Mouse (Mus musculus): ENCODE results near the gene Txndc5. TPM values are rescaled to one million over a fixed set of nuclear protein-coding genes. Genes with fewer than 3 reads are reported as not detected.

The Txndc5 gene
- polyA plus RNA-seq, 1 experiment from 2014 or later = 91.6 TPM

DNA sequence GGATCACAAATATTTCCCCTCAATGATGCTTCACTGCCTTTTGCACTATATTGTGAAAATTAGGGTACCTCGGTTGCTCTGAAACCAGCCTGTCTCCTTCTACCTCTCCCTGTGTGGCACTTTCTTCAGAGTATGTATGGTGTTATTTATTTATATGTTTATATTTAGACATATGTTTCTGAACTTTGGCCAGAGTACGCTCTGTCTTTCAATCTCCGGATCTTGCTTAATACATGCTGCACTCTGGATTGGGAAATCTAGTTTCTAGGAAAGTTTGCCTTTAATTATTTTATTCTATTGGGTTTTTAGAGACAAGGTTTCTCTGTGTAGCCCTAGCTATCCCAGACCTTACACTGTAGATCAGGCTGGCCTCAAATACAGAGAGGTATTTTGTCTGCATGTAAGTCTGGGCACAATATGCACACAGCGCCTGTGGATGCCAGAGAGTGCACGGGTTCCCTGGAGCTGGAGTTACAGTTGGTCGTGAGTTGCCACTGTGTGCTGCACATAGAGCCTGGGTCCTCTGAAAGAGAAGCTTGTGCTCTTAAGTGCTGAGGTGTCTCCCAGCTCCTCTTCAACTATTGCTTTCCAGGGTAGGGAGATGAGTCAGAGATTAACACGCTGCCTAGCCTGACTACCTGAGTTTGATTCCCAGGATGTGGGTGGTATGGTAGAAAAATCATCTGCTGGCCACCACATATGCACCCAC lies 10.7 kb upstream of the Txndc5 start:
- no peak for ATAC-seq (ENCODE audit: low FRiP score)
- Histone ChIP-seq H3K4me3 (replicated peaks) (no peak overlapping the region), H3K36me3 (no peaks in the 10 kb centered on the region), H3K27me3 (replicated peaks) (no peaks in the 10 kb centered on the region), H3K27ac (replicated peaks) (no peak overlapping the region), H3K4me2 (no peak overlapping the region), H3K9me3 (replicated peaks) (no peaks in the 10 kb centered on the region), H3K9ac (replicated peaks) (no peak overlapping the region), H3K4me1 (no peaks in the 10 kb centered on the region; the same call in 1 of the 2 replicates)
- WGBS = 93% methylated on average over 7 of the region's 7 CpGs

GRCm38 (mm10) chr13:38537521-38537920 lies 8.9 kb upstream of the Txndc5 start:
- ATAC-seq (ENCODE audit: low FRiP score) = no peak; the same call in 1 of the 2 replicates
- Histone ChIP-seq H3K27ac (replicated peaks) (no peak overlapping the region), H3K36me3 (no peaks in the 10 kb centered on the region), H3K4me3 (replicated peaks) (no peak overlapping the region), H3K4me2 (no peak overlapping the region), H3K4me1 (no peaks in the 10 kb centered on the region), H3K27me3 (replicated peaks) (no peaks in the 10 kb centered on the region), H3K9me3 (replicated peaks) (no peaks in the 10 kb centered on the region), H3K9ac (replicated peaks) (no peak overlapping the region)

GRCm38 (mm10) chr13:38534731-38535130 lies 6.1 kb upstream of the Txndc5 start:
- WGBS = 94% methylated on average over 6 of the region's 6 CpGs

DNA sequence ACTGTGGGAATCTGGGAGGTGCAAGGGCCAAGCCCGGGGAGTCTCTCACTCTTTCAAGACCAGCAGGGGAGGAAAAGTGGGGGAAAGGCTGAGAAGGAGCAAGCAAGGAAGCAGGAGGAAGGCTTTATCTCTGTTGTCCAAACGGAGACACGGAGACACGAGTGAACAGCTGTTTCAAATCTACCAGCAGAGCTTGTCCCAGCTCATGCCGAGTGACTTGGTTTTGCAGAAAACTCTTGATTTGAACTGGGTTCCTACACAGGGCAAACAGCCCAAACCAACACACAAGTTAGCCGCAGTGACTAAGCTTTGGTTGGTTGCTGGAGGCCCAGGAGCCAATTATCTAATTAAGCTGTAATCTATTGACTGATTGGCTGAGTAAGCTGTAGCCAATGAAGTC lies 5.4 kb upstream of the Txndc5 start:
- Histone ChIP-seq H3K9ac (replicated peaks) (no peak overlapping the region), H3K4me1 (no peaks in the 10 kb centered on the region; the same call in 1 of the 2 replicates), H3K27me3 (replicated peaks) (no peaks in the 10 kb centered on the region), H3K36me3 (no peaks in the 10 kb centered on the region), H3K27ac (replicated peaks) (no peak overlapping the region), H3K4me2 (no peak overlapping the region), H3K4me3 (replicated peaks) (no peak overlapping the region), H3K9me3 (replicated peaks) (no peaks in the 10 kb centered on the region)
- ATAC-seq (ENCODE audit: low FRiP score) = no peak
- 65% methylated on average over 6 of the region's 6 CpGs for WGBS

More at GRCm38 (mm10) chr13:38534731-38535130, 6.1 kb upstream of the Txndc5 start:
- Histone ChIP-seq H3K9ac (replicated peaks) (no peak overlapping the region), H3K36me3 (no peaks in the 10 kb centered on the region), H3K27me3 (replicated peaks) (no peaks in the 10 kb centered on the region), H3K4me1 (no peaks in the 10 kb centered on the region), H3K4me2 (no peak overlapping the region), H3K4me3 (replicated peaks) (no peak overlapping the region), H3K9me3 (replicated peaks) (no peaks in the 10 kb centered on the region), H3K27ac (replicated peaks) (no peak overlapping the region)
- ATAC-seq (ENCODE audit: low FRiP score) = no peak

DNA sequence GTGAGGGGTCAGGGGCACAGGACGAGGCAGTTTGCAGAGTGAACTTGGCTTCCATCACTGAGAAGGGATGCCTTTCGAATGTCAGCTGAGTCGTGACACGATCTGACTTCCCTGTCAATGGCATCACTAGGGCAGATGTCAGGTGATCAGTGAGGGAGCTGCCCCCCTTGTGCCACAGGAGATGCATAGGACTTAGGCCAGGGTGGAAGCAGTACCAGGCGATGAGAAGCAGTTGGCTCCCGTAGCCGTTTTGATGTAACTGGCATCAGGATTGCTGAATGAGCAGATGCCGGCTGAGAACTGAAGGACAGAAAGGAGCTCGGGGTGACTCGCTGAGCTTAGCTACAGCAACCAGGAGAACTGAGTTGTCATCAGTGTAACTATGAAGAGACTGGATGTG lies 4.8 kb upstream of the Txndc5 start:
- no peak for ATAC-seq (ENCODE audit: low FRiP score)
- H3K9me3 ChIP-seq (replicated peaks) = no peaks in the 10 kb centered on the region
- 87% methylated on average over 10 of the region's 10 CpGs for WGBS
- no peak overlapping the region for H3K4me2 ChIP-seq
- no peaks in the 10 kb centered on the region for H3K36me3 ChIP-seq
- H3K4me3 ChIP-seq (replicated peaks) = no peak overlapping the region
- no peaks in the 10 kb centered on the region for H3K27me3 ChIP-seq (replicated peaks)
- no peak overlapping the region for H3K9ac ChIP-seq (replicated peaks)
- no peak overlapping the region for H3K27ac ChIP-seq (replicated peaks)
- H3K4me1 ChIP-seq = peaks cover 5% of the 10 kb centered on the region

DNA sequence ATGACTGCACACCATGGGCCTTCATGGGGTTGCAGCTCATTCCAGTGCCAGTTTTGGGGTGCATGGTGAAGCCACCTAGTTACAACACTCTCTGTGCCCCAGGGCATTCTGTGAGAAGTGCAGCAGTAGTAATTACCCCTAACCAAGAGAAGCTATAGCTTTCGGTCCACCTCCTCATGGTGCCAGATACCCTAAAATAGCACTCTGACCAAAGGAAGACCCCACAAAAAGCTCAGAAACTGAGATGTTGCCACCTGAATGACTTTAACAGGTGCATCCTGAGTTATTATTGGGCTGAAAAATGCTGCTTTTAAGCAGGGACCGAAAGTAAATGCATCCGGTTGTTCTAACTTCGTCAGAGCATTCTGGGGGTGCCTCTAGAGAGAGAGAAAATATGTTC lies 2.9 kb upstream of the Txndc5 start:
- no peak for ATAC-seq (ENCODE audit: low FRiP score)
- no peak overlapping the region for H3K9ac ChIP-seq (replicated peaks)
- H3K27ac ChIP-seq (replicated peaks) = no peak overlapping the region
- H3K4me1 ChIP-seq = peaks cover 18% of the 10 kb centered on the region
- H3K36me3 ChIP-seq = no peaks in the 10 kb centered on the region
- no peak overlapping the region for H3K4me3 ChIP-seq (replicated peaks)
- H3K4me2 ChIP-seq = no peak overlapping the region
- no peaks in the 10 kb centered on the region for H3K9me3 ChIP-seq (replicated peaks)
- WGBS = 92% methylated on average over 4 of the region's 4 CpGs
- no peaks in the 10 kb centered on the region for H3K27me3 ChIP-seq (replicated peaks)

DNA sequence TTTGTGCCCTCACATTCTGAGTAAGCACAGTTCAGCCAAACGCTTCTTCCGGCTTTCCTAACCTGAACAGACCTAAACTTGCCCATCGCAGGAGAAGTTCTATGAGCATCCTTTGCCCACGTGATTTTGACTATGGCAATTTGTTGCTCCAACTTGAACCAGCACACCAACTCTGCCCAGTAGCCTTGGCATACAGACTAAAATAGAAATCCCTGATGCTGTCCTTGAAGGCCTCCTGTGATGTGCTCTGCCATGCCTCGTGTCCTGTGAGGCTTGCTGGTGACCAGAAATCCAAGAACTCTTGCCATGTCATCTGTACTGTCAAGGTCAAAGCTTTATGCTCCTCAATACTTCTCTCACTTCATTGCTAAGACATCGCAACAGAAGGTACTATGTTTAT lies 952 bp upstream of the Txndc5 start:
- 94% methylated on average over 6 of the region's 6 CpGs for WGBS
- Histone ChIP-seq H3K4me1 (peaks cover 27% of the 10 kb centered on the region), H3K4me2 (no peak overlapping the region), H3K27me3 (replicated peaks) (no peaks in the 10 kb centered on the region), H3K27ac (replicated peaks) (no peak overlapping the region), H3K4me3 (replicated peaks) (no peak overlapping the region), H3K36me3 (no peaks in the 10 kb centered on the region), H3K9ac (replicated peaks) (no peak overlapping the region), H3K9me3 (replicated peaks) (no peaks in the 10 kb centered on the region)
- ATAC-seq (ENCODE audit: low FRiP score) = no peak

DNA sequence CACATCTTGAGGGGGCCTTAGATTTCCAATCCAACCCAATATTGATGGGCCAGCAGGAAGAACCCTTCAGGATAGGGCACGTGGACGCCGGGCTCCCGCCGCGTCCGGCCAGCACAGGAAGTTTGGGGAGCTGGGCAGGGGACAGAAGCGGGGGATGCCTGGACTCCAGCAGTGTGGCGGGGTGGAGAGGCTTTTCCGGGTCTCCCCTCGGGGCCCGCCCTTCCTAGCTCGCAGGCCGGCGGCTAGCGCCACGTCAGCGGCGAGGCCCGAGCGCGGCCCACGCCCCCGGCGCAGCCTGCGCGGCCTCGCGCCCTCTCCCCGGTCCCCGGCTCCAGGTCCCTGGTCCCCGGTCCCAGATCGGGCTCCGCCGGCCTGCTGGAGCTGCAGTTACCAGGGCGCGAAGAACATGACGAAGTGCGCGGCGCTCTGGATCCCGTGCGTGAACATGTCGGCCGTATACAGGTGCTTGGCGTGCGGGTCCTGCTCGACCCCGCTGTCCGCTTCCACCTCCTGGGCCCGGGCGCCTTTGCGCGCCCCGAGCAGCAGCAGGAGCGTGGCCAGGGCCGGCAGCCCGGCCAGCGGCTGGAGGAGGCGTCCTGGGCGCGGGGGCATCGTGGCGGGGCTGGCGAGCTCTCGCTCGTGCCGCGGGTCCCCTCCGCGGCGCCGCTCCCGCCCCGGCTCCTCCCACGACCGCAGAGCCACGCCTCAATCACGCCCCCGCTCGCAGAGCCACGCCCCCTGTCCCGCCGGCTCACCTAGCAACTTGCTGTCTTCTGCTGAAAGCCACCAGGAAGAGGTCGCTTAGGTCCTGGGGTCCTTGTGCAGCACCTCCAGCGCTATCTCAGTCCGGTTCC lies 600 bp downstream of the Txndc5 start:
- peak overlapping the region; percentile 69 for H3K4me3 ChIP-seq (replicated peaks)
- H3K9me3 ChIP-seq (replicated peaks) = no peaks in the 10 kb centered on the region
- peak overlapping the region; percentile 76 for H3K4me2 ChIP-seq
- H3K9ac ChIP-seq (replicated peaks) = peak overlapping the region; percentile 73
- peaks cover 27% of the 10 kb centered on the region for H3K4me1 ChIP-seq
- peak; percentile 92 for ATAC-seq (ENCODE audit: low FRiP score)
- no peaks in the 10 kb centered on the region for H3K27me3 ChIP-seq (replicated peaks)
- WGBS = under 1% methylated on average over 86 of the region's 87 CpGs
- peaks cover 3% of the 10 kb centered on the region; the same call in 1 of the 2 replicates for H3K36me3 ChIP-seq
- H3K27ac ChIP-seq (replicated peaks) = peak overlapping the region; percentile 84

DNA sequence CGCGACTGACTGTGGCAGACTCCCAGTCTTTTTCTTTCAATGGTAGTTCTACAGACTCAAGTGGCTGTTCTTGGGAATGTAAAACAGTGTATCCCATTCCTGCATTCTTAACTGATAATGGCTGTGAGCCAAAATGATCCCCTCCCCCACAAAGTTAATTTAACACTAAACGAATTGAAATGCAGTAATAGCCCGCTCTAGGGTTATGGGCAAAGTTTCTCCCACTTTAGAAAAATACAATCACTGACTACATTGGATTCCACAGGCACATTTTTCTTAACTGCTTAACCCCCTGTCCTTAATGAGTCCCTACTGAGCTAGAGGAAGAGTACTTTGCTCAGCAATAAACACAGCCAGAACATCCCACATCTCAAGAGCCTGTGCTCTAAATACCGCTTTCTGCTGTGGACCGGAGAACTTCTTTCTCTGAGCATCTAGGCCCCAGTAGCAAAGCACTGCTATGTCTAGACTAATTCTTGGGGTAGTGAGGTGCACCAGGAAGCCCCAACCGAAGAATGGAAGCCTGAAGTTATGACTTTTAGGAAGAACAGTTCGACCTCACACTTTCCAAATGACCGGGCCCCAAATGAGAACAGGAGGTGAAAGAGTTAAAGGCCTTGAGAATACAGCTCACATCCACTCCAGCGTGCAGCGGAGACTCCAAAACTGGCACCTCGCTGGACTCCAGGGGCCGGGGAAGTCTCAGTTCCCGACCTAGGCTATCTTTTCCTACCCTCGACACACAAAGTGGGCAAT lies 1.4 kb downstream of the Txndc5 start:
- H3K36me3 ChIP-seq = peaks cover 11% of the 10 kb centered on the region
- no peaks in the 10 kb centered on the region for H3K27me3 ChIP-seq (replicated peaks)
- peak; percentile 60 for ATAC-seq (ENCODE audit: low FRiP score)
- no peaks in the 10 kb centered on the region for H3K9me3 ChIP-seq (replicated peaks)
- peak overlapping the region; percentile 69 for H3K4me3 ChIP-seq (replicated peaks)
- H3K27ac ChIP-seq (replicated peaks) = peak overlapping the region; percentile 84
- 4% methylated on average over 15 of the region's 15 CpGs for WGBS
- peak overlapping the region; percentile 76 for H3K4me2 ChIP-seq
- peak overlapping the region; percentile 73 for H3K9ac ChIP-seq (replicated peaks)
- peaks cover 27% of the 10 kb centered on the region for H3K4me1 ChIP-seq

GRCm38 (mm10) chr13:38526116-38526515 lies 2.5 kb downstream of the Txndc5 start:
- WGBS = 82% methylated on average over 2 of the region's 2 CpGs
- peaks cover 27% of the 10 kb centered on the region for H3K4me1 ChIP-seq
- no peak for ATAC-seq (ENCODE audit: low FRiP score)
- peak overlapping the region; percentile 69; the same call in 1 of the 2 replicates for H3K4me3 ChIP-seq (replicated peaks)
- no peaks in the 10 kb centered on the region for H3K27me3 ChIP-seq (replicated peaks)
- no peak overlapping the region for H3K9ac ChIP-seq (replicated peaks)
- peak overlapping the region; percentile 76 for H3K4me2 ChIP-seq
- no peaks in the 10 kb centered on the region for H3K9me3 ChIP-seq (replicated peaks)
- no peak overlapping the region for H3K27ac ChIP-seq (replicated peaks)
- H3K36me3 ChIP-seq = peaks cover 18% of the 10 kb centered on the region

DNA sequence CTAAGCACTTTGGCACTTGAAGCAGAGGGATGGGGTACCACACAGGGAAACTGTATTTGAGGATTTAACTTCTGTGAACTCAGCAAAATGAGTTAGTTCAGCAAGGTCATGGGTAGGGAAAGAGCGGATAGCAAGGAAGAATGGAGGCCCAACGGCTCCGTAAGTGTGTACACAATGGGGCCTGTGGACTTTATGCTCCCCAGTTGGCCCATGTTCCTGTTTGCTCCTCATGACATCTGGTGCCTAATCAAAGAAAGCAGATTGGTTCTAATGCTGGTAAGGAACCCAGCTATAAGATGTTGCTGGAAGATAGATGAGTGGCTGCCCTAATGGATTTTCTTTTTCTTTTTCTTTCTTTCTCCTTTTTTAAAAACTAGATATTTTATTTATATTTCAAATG lies 3.4 kb downstream of the Txndc5 start:
- Histone ChIP-seq H3K9ac (replicated peaks) (no peak overlapping the region), H3K9me3 (replicated peaks) (no peaks in the 10 kb centered on the region), H3K27ac (replicated peaks) (no peak overlapping the region), H3K4me3 (replicated peaks) (no peak overlapping the region), H3K27me3 (replicated peaks) (no peaks in the 10 kb centered on the region), H3K36me3 (peaks cover 23% of the 10 kb centered on the region), H3K4me2 (no peak overlapping the region), H3K4me1 (peaks cover 27% of the 10 kb centered on the region)
- no peak for ATAC-seq (ENCODE audit: low FRiP score)
- WGBS = 72% methylated on average over 3 of the region's 3 CpGs

All from neural tube, embryonic 15.5 days (tissue).